Mouse (Mus musculus): ENCODE measurements around the gene Glo1. TPM values are rescaled to one million over a fixed set of nuclear protein-coding genes. Genes with fewer than 3 reads are reported as not detected.

Glo1 gene
- polyA plus RNA-seq, 1 experiment from 2014 or later: 259 TPM

DNA sequence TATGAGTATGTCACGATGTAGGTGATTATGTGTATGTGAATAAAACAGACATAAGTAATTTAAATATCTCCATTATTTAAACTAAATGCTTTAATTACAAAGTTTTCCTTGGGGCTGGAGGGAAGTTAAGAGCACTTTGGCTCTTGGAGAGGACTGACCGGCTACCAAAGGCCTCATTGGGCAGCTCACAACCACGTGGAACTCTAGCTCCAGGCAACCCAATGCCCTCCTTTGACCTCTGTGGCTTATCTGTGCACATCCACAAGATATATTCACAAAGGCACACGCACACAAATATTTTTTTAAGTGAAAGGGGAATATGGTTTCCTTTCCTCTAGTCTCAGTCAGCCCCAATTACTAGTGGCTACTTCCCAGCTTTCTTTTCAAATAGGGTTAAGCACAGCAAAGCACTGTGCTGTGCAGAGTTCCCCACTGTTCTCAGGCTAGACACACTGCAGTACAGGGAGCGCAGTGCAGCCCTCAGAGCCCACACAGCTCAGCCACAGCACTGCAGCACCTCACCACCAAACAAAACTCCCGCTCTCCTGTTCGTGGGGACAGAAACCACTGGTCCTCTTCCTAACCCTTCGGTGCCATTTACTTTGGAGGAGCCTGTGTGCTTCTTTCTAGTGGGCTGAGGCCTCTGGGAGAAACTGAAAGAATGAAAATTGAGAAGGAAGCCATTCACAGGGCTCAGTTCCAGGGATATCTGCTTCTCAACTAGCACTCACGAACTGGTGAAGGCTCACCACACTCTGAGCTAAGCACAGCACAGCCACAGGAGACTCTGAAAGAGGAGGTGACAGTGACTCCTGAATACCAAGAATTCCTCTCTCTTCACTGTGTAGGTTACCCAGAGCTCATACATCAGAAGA, 76.5 kb downstream of the Glo1 start:
- ATAC-seq (ENCODE audit: low read depth): peak; percentile 60
- Histone ChIP-seq H3K9ac (ENCODE audit: low read depth, low read length) (no peak overlapping the region), H3K4me1 (ENCODE audit: control insufficient read depth, low read depth, low read length) (peaks cover 8% of the 10 kb centered on the region), H3K36me3 (ENCODE audit: control insufficient read depth, insufficient read depth) (no peaks in the 10 kb centered on the region), H3K4me3 (ENCODE audit: low read depth, low read length) (no peak overlapping the region), H3K4me2 (ENCODE audit: low read depth, low read length) (no peak overlapping the region), H3K27me3 (ENCODE audit: control insufficient read depth, insufficient read depth, low read depth, low read length) (no peaks in the 10 kb centered on the region), H3K9me3 (replicated peaks; ENCODE audit: control insufficient read depth, low read length) (no peaks in the 10 kb centered on the region), H3K27ac (ENCODE audit: low read length) (no peak overlapping the region)
- 45% methylated on average over 9 of the region's 9 CpGs for WGBS (ENCODE audit: insufficient replicate concordance)

DNA sequence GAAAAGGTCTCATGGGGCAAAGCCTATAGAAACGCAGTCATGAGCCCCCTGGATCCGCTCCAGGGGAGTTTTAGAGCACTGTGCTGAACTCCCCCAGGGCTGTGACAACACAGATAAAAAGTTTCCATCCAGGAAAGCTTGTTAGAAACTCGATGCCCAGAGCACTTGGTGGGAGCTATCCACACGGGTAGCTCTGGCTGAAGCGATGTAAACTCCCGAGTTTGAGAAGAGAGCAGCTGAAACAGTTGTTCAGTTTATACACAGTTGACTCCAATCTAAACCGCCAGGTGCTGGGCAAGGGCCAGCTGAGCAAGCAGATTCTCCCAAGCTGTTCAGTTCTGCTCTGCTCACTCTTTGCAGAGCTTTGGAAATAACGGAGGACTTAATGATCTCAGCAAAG, 87.6 kb downstream of the Glo1 start:
- H3K27me3 ChIP-seq (ENCODE audit: control insufficient read depth, insufficient read depth, low read depth, low read length): no peaks in the 10 kb centered on the region
- WGBS (ENCODE audit: insufficient replicate concordance): 51% methylated on average over 8 of the region's 8 CpGs
- H3K27ac ChIP-seq (ENCODE audit: low read length): no peak overlapping the region
- no peak overlapping the region for H3K4me3 ChIP-seq (ENCODE audit: low read depth, low read length)
- H3K9ac ChIP-seq (ENCODE audit: low read depth, low read length): no peak overlapping the region
- no peaks in the 10 kb centered on the region for H3K9me3 ChIP-seq (replicated peaks; ENCODE audit: control insufficient read depth, low read length)
- H3K4me1 ChIP-seq (ENCODE audit: control insufficient read depth, low read depth, low read length): no peaks in the 10 kb centered on the region
- H3K36me3 ChIP-seq (ENCODE audit: control insufficient read depth, insufficient read depth): no peaks in the 10 kb centered on the region
- no peak overlapping the region for H3K4me2 ChIP-seq (ENCODE audit: low read depth, low read length)
- no peak for ATAC-seq (ENCODE audit: low read depth)

DNA sequence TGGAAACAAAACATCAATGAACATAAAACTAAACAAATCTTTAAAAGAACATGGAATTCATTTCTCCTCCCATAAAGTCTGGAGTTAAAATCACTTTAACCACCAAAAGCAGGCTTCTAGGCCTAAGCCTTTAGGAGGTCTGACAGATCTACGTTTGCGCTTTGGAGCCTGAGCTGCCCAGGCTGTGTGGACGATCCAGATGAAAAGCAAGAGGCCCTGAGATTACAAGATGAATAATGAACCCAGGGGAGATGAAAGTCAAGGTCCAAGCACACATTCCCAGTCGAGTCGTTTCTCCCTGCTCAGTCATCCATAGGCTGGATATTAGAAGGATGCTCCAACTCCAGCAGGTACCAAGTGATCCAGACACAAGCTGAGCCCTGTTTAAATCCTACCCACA, 90.0 kb downstream of the Glo1 start:
- no peaks in the 10 kb centered on the region for H3K36me3 ChIP-seq (ENCODE audit: control insufficient read depth, insufficient read depth)
- ATAC-seq (ENCODE audit: low read depth): no peak
- no peak overlapping the region for H3K9ac ChIP-seq (ENCODE audit: low read depth, low read length)
- WGBS (ENCODE audit: insufficient replicate concordance): 70% methylated on average over 5 of the region's 5 CpGs
- no peak overlapping the region for H3K4me2 ChIP-seq (ENCODE audit: low read depth, low read length)
- no peak overlapping the region for H3K4me3 ChIP-seq (ENCODE audit: low read depth, low read length)
- no peaks in the 10 kb centered on the region for H3K9me3 ChIP-seq (replicated peaks; ENCODE audit: control insufficient read depth, low read length)
- H3K27me3 ChIP-seq (ENCODE audit: control insufficient read depth, insufficient read depth, low read depth, low read length): no peaks in the 10 kb centered on the region
- H3K27ac ChIP-seq (ENCODE audit: low read length): no peak overlapping the region
- H3K4me1 ChIP-seq (ENCODE audit: control insufficient read depth, low read depth, low read length): no peaks in the 10 kb centered on the region

Other genes starting within 250 kb of the Glo1 start
- gene Btbd9, start 50.4 kb downstream of the Glo1 start, polyA plus RNA-seq (2015; fragmentation: Nextera tagmentation; extraction: Ambion mirVana): 13.2 and 14.3 TPM in 2 replicates
- 0.89 and 0.99 TPM in 2 replicates for gene Dnah8, start 2.5 kb downstream of the Glo1 start, polyA plus RNA-seq (2015; fragmentation: Nextera tagmentation; extraction: Ambion mirVana)

Measured in liver, embryonic 16.5 days (tissue).